Comparison of ENCODE assay signal across 10 mouse cellular contexts in the genomic region with DNA sequence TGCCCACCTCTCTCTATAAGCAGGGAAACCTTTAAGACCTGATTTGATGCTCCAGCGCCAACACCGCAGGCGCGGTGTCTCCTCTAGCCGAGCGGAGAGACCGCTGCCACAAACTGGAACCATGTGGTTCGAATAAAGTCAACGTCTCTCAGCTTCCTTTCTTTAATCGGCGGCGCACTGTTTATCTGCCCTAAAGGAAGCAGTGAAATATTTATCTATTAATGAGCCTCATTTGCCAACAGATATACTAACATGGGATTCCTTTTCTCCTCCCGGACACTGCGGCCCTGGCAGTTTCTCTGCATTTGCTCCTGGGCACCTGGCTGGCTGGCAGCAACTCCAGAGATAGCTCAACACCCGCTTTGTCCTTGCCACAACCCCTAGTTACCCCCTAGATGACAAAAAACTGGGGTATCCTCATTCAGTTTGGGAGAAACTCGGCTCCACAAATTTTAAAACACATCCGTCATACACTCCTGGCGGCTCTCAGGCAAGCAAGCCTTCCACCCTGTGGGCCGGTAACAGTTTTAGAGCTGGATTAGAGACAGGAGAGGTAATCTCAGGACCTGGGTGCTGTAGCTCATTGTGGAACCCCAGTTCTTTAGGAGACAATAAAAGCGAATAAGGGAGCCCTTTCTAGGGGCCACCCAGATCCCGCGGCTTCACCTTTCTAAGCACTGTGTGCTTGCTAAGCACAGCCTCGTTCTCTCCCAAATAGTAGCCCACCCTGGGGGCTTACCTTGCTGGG. TPM values are rescaled to one million over a fixed set of nuclear protein-coding genes. Genes with fewer than 3 reads are reported as not detected.
A peak's percentile ranks its signal among the peaks of the same experiment; 100 is the strongest.
DNase-seq lines count a peak whose midpoint lies in the region; ATAC-seq and TF ChIP-seq lines count a peak whose summit lies in the region.
"Had no signal": no experiment of that assay in that cellular context is flagged by ENCODE, and none has a peak within 500 bp of the region (broad histone marks: within the 10 kb centered on the region; RNA-seq: fewer than 3 reads in every experiment).

No protein-coding gene starts in this region.

- no peak for ATAC-seq in heart, embryonic 12.5 days (ENCODE audit: insufficient number of reproducible peaks, low FRiP score)
- ATAC-seq in intestine, embryonic 15.5 days: no peak
- ATAC-seq in liver, embryonic 14.5 days (ENCODE audit: insufficient read depth): no peak
- ATAC-seq in megakaryocyte progenitor cell, adult 5-6 weeks (replicated peaks; ENCODE audit: poor library complexity): no peak

- no peak overlapping the region for H3K9ac ChIP-seq in heart, embryonic 12.5 days
- peak overlapping the region; percentile 29 for H3K9ac ChIP-seq in intestine, embryonic 15.5 days
- no peak overlapping the region for H3K9ac ChIP-seq in liver, embryonic 14.5 days (replicated peaks)

- no peak for DNase-seq in heart, postnatal 14 days
- peak; percentile 45 for DNase-seq in NIH3T3 (ENCODE audit: low read depth)
- DNase-seq in liver, embryonic 14.5 days (ENCODE audit: low read depth in 3 of 3, low spot score in 3 of 3): no peak
- no peak for DNase-seq in left cerebral cortex, adult 2 months (ENCODE audit: extremely low spot score in 1 of 2, low spot score in 2 of 2)
- DNase-seq in layer of hippocampus, adult 2 months (ENCODE audit: low spot score in 2 of 2): no peak

- H3K4me1 ChIP-seq in heart, embryonic 12.5 days (replicated peaks): peaks cover 24% of the 10 kb centered on the region
- H3K4me1 ChIP-seq in intestine, embryonic 15.5 days (replicated peaks): peaks cover 19% of the 10 kb centered on the region
- H3K4me1 ChIP-seq in liver, embryonic 14.5 days (replicated peaks; ENCODE audit: control insufficient read depth in 2 of 2, insufficient read depth in 2 of 2, low read length in 1 of 2): no peaks in the 10 kb centered on the region

- H3K36me3 ChIP-seq in heart, embryonic 12.5 days: no peaks in the 10 kb centered on the region
- H3K36me3 ChIP-seq in intestine, embryonic 15.5 days: no peaks in the 10 kb centered on the region
- H3K36me3 ChIP-seq in liver, embryonic 14.5 days (replicated peaks; ENCODE audit: control insufficient read depth, insufficient read depth, low read depth): no peaks in the 10 kb centered on the region
- H3K36me3 ChIP-seq: G1E had no signal

- peaks cover 98% of the 10 kb centered on the region for H3K27me3 ChIP-seq in heart, embryonic 12.5 days (replicated peaks)
- peaks cover 85% of the 10 kb centered on the region for H3K27me3 ChIP-seq in intestine, embryonic 15.5 days (replicated peaks)
- peaks cover 100% of the 10 kb centered on the region for H3K27me3 ChIP-seq in liver, embryonic 14.5 days (ENCODE audit: control insufficient read depth, insufficient read depth, low read length)

- 6% methylated on average over 23 of the region's 23 CpGs for WGBS in heart, embryonic 12.5 days
- 16% methylated on average over 23 of the region's 23 CpGs for WGBS in intestine, embryonic 15.5 days
- 11% methylated on average over 23 of the region's 23 CpGs for WGBS in liver, embryonic 14.5 days (ENCODE audit: insufficient replicate concordance)

- H3K9me3 ChIP-seq in heart, embryonic 12.5 days (replicated peaks): no peaks in the 10 kb centered on the region
- H3K9me3 ChIP-seq in intestine, embryonic 15.5 days: no peaks in the 10 kb centered on the region
- no peaks in the 10 kb centered on the region for H3K9me3 ChIP-seq in liver, embryonic 14.5 days (ENCODE audit: control insufficient read depth, low read length)

- no peak for TF ChIP-seq EP300 in liver, embryonic 14.5 days (IDR thresholded peaks at IDR 0.05; ENCODE audit: low read depth)

- peak overlapping the region; percentile 28; the same call in 1 of the 2 replicates for H3K4me3 ChIP-seq in heart, embryonic 12.5 days
- H3K4me3 ChIP-seq in intestine, embryonic 15.5 days (replicated peaks): peak overlapping the region; percentile 42
- no peak overlapping the region; a peak in 1 of 4 replicates for H3K4me3 ChIP-seq in liver, embryonic 14.5 days (ENCODE audit: insufficient read depth in 1 of 2, low read depth in 2 of 2, low read length in 2 of 2)
- no peak overlapping the region for H3K4me3 ChIP-seq in left cerebral cortex, adult 2 months
- H3K4me3 ChIP-seq in layer of hippocampus, adult 2 months: no peak overlapping the region

- no peak overlapping the region; the same call in 1 of the 2 replicates for H3K4me2 ChIP-seq in heart, embryonic 12.5 days
- H3K4me2 ChIP-seq in intestine, embryonic 15.5 days (replicated peaks): peak overlapping the region; percentile 77
- 0 out of 2 replicates have a peak overlapping the region, but pooled peaks have one; percentile 31 for H3K4me2 ChIP-seq in liver, embryonic 14.5 days (ENCODE audit: low read depth)

- no peak for TF ChIP-seq CTCF in liver, embryonic 14.5 days (IDR thresholded peaks at IDR 0.05; ENCODE audit: low read depth)
- TF ChIP-seq CTCF in left cerebral cortex, adult 2 months (IDR thresholded peaks at IDR 0.05): no peak
- no peak for TF ChIP-seq CTCF in layer of hippocampus, adult 2 months (conservative IDR thresholded peaks at IDR 0.05)

- intact Hi-C loops in heart, postnatal 14 days (cut with DNase I): no loop called here
- intact Hi-C loops in left cerebral cortex, adult 2 months (cut with DNase I): loop anchor here (5.0 kb wide), 1 partner anchor 211 kb away; no protein-coding TSS in a partner anchor

- H3K27ac ChIP-seq in heart, embryonic 12.5 days (ENCODE audit: poor library complexity, severe bottlenecking): no peak overlapping the region
- no peak overlapping the region; the same call in 1 of the 2 replicates for H3K27ac ChIP-seq in intestine, embryonic 15.5 days
- H3K27ac ChIP-seq in liver, embryonic 14.5 days: no peak overlapping the region
- no peak overlapping the region for H3K27ac ChIP-seq in left cerebral cortex, adult 2 months
- H3K27ac ChIP-seq in layer of hippocampus, adult 2 months: no peak overlapping the region

RNA-seq across cellular contexts. Expression of a gene that starts 3.6 kb away (rescaled TPM):
- polyA plus RNA-seq in heart, embryonic 12.5 days (2016; fragmentation: Nextera tagmentation; extraction: Ambion mirVana): 0.44 TPM in 1 of 2 replicates, not detected in the other
- total RNA-seq in heart, postnatal 14 days (2021): under 1 TPM; 0.17 to 0.29 TPM
- 7.5 and 9.4 TPM in 2 replicates for polyA plus RNA-seq in intestine, embryonic 15.5 days (2015; fragmentation: Nextera tagmentation; extraction: Ambion mirVana)
- 0.18 and 0.26 TPM in 2 replicates for polyA plus RNA-seq in liver, embryonic 14.5 days (2012; rRNA removed)
- polyA plus RNA-seq in liver, embryonic 14.5 days (2014; fragmentation: Nextera tagmentation; extraction: Ambion mirVana): 0.18 and 0.23 TPM in 2 replicates
- total RNA-seq in megakaryocyte progenitor cell, adult 5-6 weeks (2015): 11.4 and 15.7 TPM in 2 replicates
- 5.5 and 8.2 TPM in 2 replicates for total RNA-seq in megakaryocyte progenitor cell, adult 5-6 weeks (2017)
- total RNA-seq in left cerebral cortex, adult 2 months (2021): not detected
- total RNA-seq in layer of hippocampus, adult 2 months (2021): not detected
- total RNA-seq: layer of hippocampus, postnatal 25 days had no signal

RNA-seq across cellular contexts. Expression of a gene that starts 4.9 kb away (rescaled TPM):
- not detected in 2 replicates for polyA plus RNA-seq in heart, embryonic 12.5 days (2016; fragmentation: Nextera tagmentation; extraction: Ambion mirVana)
- total RNA-seq in heart, postnatal 14 days (2021): not detected
- not detected in 2 replicates for polyA plus RNA-seq in intestine, embryonic 15.5 days (2015; fragmentation: Nextera tagmentation; extraction: Ambion mirVana)
- not detected in 2 replicates for polyA plus RNA-seq in liver, embryonic 14.5 days (2012; rRNA removed)
- polyA plus RNA-seq in liver, embryonic 14.5 days (2014; fragmentation: Nextera tagmentation; extraction: Ambion mirVana): not detected in 2 replicates
- total RNA-seq in megakaryocyte progenitor cell, adult 5-6 weeks (2015): not detected in 2 replicates
- total RNA-seq in megakaryocyte progenitor cell, adult 5-6 weeks (2017): 0.84 TPM in 1 of 2 replicates, not detected in the other
- total RNA-seq in left cerebral cortex, adult 2 months (2021): not detected
- not detected for total RNA-seq in layer of hippocampus, adult 2 months (2021)
- total RNA-seq: G1E; layer of hippocampus, postnatal 25 days had no signal
- polyA plus RNA-seq: G1E had no signal

RNA-seq across cellular contexts. Expression of a gene that starts 4.9 kb away (rescaled TPM):
- polyA plus RNA-seq in heart, embryonic 12.5 days (2016; fragmentation: Nextera tagmentation; extraction: Ambion mirVana): 0.72 and 0.80 TPM in 2 replicates
- 1 to 10 TPM; 1.2 TPM for total RNA-seq in heart, postnatal 14 days (2021)
- polyA plus RNA-seq in intestine, embryonic 15.5 days (2015; fragmentation: Nextera tagmentation; extraction: Ambion mirVana): 5.8 and 6.2 TPM in 2 replicates
- 0.37 and 0.43 TPM in 2 replicates for polyA plus RNA-seq in liver, embryonic 14.5 days (2012; rRNA removed)
- polyA plus RNA-seq in liver, embryonic 14.5 days (2014; fragmentation: Nextera tagmentation; extraction: Ambion mirVana): 0.13 and 0.38 TPM in 2 replicates
- 0.59 and 2.1 TPM in 2 replicates for total RNA-seq in megakaryocyte progenitor cell, adult 5-6 weeks (2015)
- 0.37 and 0.42 TPM in 2 replicates for total RNA-seq in megakaryocyte progenitor cell, adult 5-6 weeks (2017)
- total RNA-seq in left cerebral cortex, adult 2 months (2021): not detected
- total RNA-seq in layer of hippocampus, adult 2 months (2021): not detected
- total RNA-seq: layer of hippocampus, postnatal 25 days had no signal
- polyA plus RNA-seq: G1E had no signal

RNA-seq across cellular contexts. Expression of a gene that starts 9.5 kb away (rescaled TPM):
- not detected in 2 replicates for polyA plus RNA-seq in heart, embryonic 12.5 days (2016; fragmentation: Nextera tagmentation; extraction: Ambion mirVana)
- not detected for total RNA-seq in heart, postnatal 14 days (2021)
- polyA plus RNA-seq in intestine, embryonic 15.5 days (2015; fragmentation: Nextera tagmentation; extraction: Ambion mirVana): 2.2 and 2.3 TPM in 2 replicates
- polyA plus RNA-seq in liver, embryonic 14.5 days (2012; rRNA removed): not detected in 2 replicates
- not detected in 2 replicates for polyA plus RNA-seq in liver, embryonic 14.5 days (2014; fragmentation: Nextera tagmentation; extraction: Ambion mirVana)
- 0.22 TPM in 1 of 2 replicates, not detected in the other for total RNA-seq in megakaryocyte progenitor cell, adult 5-6 weeks (2015)
- not detected in 2 replicates for total RNA-seq in megakaryocyte progenitor cell, adult 5-6 weeks (2017)
- not detected for total RNA-seq in left cerebral cortex, adult 2 months (2021)
- total RNA-seq in layer of hippocampus, adult 2 months (2021): not detected
- total RNA-seq: layer of hippocampus, postnatal 25 days had no signal
- polyA plus RNA-seq: G1E had no signal

RNA-seq across cellular contexts. Expression of a gene that starts 12.8 kb away (rescaled TPM):
- 0.48 and 0.54 TPM in 2 replicates for polyA plus RNA-seq in heart, embryonic 12.5 days (2016; fragmentation: Nextera tagmentation; extraction: Ambion mirVana)
- not detected for total RNA-seq in heart, postnatal 14 days (2021)
- 5.3 and 6.3 TPM in 2 replicates for polyA plus RNA-seq in intestine, embryonic 15.5 days (2015; fragmentation: Nextera tagmentation; extraction: Ambion mirVana)
- 0.58 and 0.76 TPM in 2 replicates for polyA plus RNA-seq in liver, embryonic 14.5 days (2012; rRNA removed)
- 0.28 and 0.43 TPM in 2 replicates for polyA plus RNA-seq in liver, embryonic 14.5 days (2014; fragmentation: Nextera tagmentation; extraction: Ambion mirVana)
- total RNA-seq in megakaryocyte progenitor cell, adult 5-6 weeks (2015): 8.1 and 10.7 TPM in 2 replicates
- total RNA-seq in megakaryocyte progenitor cell, adult 5-6 weeks (2017): 23.4 and 24.9 TPM in 2 replicates
- total RNA-seq in left cerebral cortex, adult 2 months (2021): not detected
- not detected for total RNA-seq in layer of hippocampus, adult 2 months (2021)
- total RNA-seq: layer of hippocampus, postnatal 25 days had no signal
- polyA plus RNA-seq: G1E had no signal

Comparison
In these comparisons a context has a peak if more than half of its experiments do, and no peak if none do; other contexts are left out.
1. H3K4me3 ChIP-seq: peak in heart, embryonic 12.5 days (single experiment) and intestine, embryonic 15.5 days (single experiment); none in liver, embryonic 14.5 days (0 of 2), left cerebral cortex, adult 2 months (single experiment) and layer of hippocampus, adult 2 months (single experiment).
2. RNA of a gene that starts 3.6 kb away (total RNA-seq): 5.5 to 15.7 TPM in megakaryocyte progenitor cell, adult 5-6 weeks; 0.17 to 0.29 TPM in heart, postnatal 14 days, not detected in layer of hippocampus, adult 2 months and not detected in left cerebral cortex, adult 2 months; every median in the first group is over 4 times any median in the second.